Mouse (Mus musculus) ES-E14 (cell line): Measurements from ENCODE around the gene Zdhhc15.

Experiments used
- CHD2 ChIP-seq: IDR thresholded peaks from 2 replicates; pipeline ENCODE4 v1.6.1; 2014; ENCODE audit warnings: mild to moderate bottlenecking, low read depth, low read length, inconsistent platforms
- HCFC1 ChIP-seq: IDR thresholded peaks from 2 replicates; pipeline ENCODE4 v1.6.1; 2012; ENCODE audit warnings: low read length, inconsistent platforms, borderline replicate concordance; ENCODE audit not compliant: insufficient read depth
- MAFK ChIP-seq: IDR thresholded peaks from 2 replicates; pipeline ENCODE4 v1.6.1; 2014; ENCODE audit warnings: mild to moderate bottlenecking, low read depth, low read length, inconsistent platforms; ENCODE audit not compliant: insufficient read depth
- ZC3H11A ChIP-seq: IDR thresholded peaks from 2 replicates; pipeline ENCODE4 v1.6.1; 2012; ENCODE audit warnings: low read depth, mild to moderate bottlenecking, inconsistent platforms, low read length, borderline replicate concordance
- ZNF384 ChIP-seq: IDR thresholded peaks from 2 replicates; pipeline ENCODE4 v1.6.1; 2012; ENCODE audit warnings: low read depth, low read length, inconsistent platforms

DNA sequence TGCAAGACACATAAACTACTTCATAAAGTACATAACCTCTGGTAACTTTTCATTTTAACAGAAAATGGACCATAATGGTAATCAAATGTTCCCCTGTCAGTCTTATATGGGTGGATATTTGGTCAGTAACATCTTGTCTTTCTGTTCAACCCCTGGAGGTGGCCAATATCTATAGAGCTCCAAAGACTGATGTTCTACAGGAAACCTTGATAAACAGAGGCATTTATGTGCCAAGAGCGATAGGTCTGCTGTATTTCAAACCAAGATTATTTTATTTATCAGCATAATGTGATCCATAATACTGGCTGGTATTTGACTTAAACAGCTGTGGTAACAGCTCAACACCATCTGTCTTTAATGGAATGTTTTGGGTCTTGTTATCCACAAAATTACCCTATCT lies 125.6 kb downstream of the Zdhhc15 start:
- no peak for TF ChIP-seq MAFK
- no peak for TF ChIP-seq CHD2
- TF ChIP-seq HCFC1 = no peak
- no peak for TF ChIP-seq ZC3H11A
- TF ChIP-seq ZNF384 = no peak
